Mouse (Mus musculus): ENCODE data around the gene Cxcl13. TPM values are rescaled to one million over a fixed set of nuclear protein-coding genes. Genes with fewer than 3 reads are reported as not detected.

Cxcl13 gene
- total RNA-seq, 2 experiments from 2014 or later, result not detected

GRCm38 (mm10) chr5:95983797-95984486 is 27.2 kb downstream of the Cxcl13 start:
- no peak for ATAC-seq (replicated peaks; ENCODE audit: poor library complexity)

- ATAC-seq (replicated peaks; ENCODE audit: poor library complexity), result no peak
These were observed 34.9 kb downstream of the Cxcl13 start for GRCm38 (mm10) chr5:95991339-95992292.

GRCm38 (mm10) chr5:95997276-95997675 is 40.5 kb downstream of the Cxcl13 start:
- no peak for ATAC-seq (replicated peaks; ENCODE audit: poor library complexity)

- peak; percentile 63 for ATAC-seq (replicated peaks; ENCODE audit: poor library complexity)
These were observed 46.6 kb downstream of the Cxcl13 start for GRCm38 (mm10) chr5:96003348-96003747.

GRCm38 (mm10) chr5:96008274-96008842 is 51.6 kb downstream of the Cxcl13 start:
- no peak for ATAC-seq (replicated peaks; ENCODE audit: poor library complexity)

- no peak for ATAC-seq (replicated peaks; ENCODE audit: poor library complexity)
These were observed 52.3 kb downstream of the Cxcl13 start for GRCm38 (mm10) chr5:96009076-96009475.

Other genes starting within 250 kb of the Cxcl13 start
- not detected in 2 replicates for gene Gm7978, start 220.8 kb upstream of the Cxcl13 start, total RNA-seq (2015)
- not detected in 2 replicates for gene Gm7978, start 220.8 kb upstream of the Cxcl13 start, total RNA-seq (2017)
- gene Gm7982, start 214.9 kb upstream of the Cxcl13 start, total RNA-seq (2015), result not detected in 2 replicates
- gene Gm7982, start 214.9 kb upstream of the Cxcl13 start, total RNA-seq (2017), result not detected in 2 replicates
- not detected in 2 replicates for gene E330014E10Rik, start 181.0 kb upstream of the Cxcl13 start, total RNA-seq (2015)
- not detected in 2 replicates for gene E330014E10Rik, start 181.0 kb upstream of the Cxcl13 start, total RNA-seq (2017)
- 98.5 and 108 TPM in 2 replicates for gene Cnot6l, start 207.2 kb downstream of the Cxcl13 start, total RNA-seq (2015)
- 43.9 and 67.9 TPM in 2 replicates for gene Cnot6l, start 207.2 kb downstream of the Cxcl13 start, total RNA-seq (2017)

Data from megakaryocyte progenitor cell, adult 5-6 weeks (primary cell).